Mouse (Mus musculus) midbrain, embryonic 14.5 days (tissue): ENCODE results near the gene Mtmr4. TPM values are rescaled to one million over a fixed set of nuclear protein-coding genes. Genes with fewer than 3 reads are reported as not detected.

Experiments used
- ATAC-seq: fragments of 200-750 bp; cut with Nextera tagmentation; 2 replicates; pipeline ENCODE4 v1.8.0; 2017; ENCODE audit warnings: moderate number of reproducible peaks, moderate library complexity; ENCODE audit not compliant: low FRiP score, low TSS enrichment
- DNase-seq: peaks from one replicate; pipeline ENCODE4 v3.0.0-alpha.2; 2015
- H3K27ac ChIP-seq: fragments of 300-500 bp; sonication (generic); replicated peaks from 2 replicates; pipeline ENCODE4 v1.5.1; 2014; ENCODE audit warnings: mild to moderate bottlenecking, low read depth, low read length, moderate library complexity
- H3K27me3 ChIP-seq: fragments of 300-500 bp; sonication (generic); 2 replicates; pipeline ENCODE4 v1.6.1; 2014; ENCODE audit warnings: low read length, control low read depth, mixed read lengths; ENCODE audit not compliant: control insufficient read depth, insufficient read depth
- H3K36me3 ChIP-seq: fragments of 300-500 bp; sonication (generic); 2 replicates; pipeline ENCODE4 v1.6.1; 2014; ENCODE audit warnings: low read length, control low read depth; ENCODE audit not compliant: control insufficient read depth, insufficient read depth
- H3K4me1 ChIP-seq: fragments of 300-500 bp; sonication (generic); 2 replicates; pipeline ENCODE4 v1.6.1; 2014; ENCODE audit warnings: mild to moderate bottlenecking, antibody characterized with exemption, low read length, control low read depth; ENCODE audit not compliant: control insufficient read depth, insufficient read depth
- H3K4me2 ChIP-seq: fragments of 300-500 bp; sonication (generic); 2 replicates; pipeline ENCODE4 v1.6.1; 2014; ENCODE audit warnings: mild to moderate bottlenecking, low read length, moderate library complexity
- H3K4me3 ChIP-seq: fragments of 300-500 bp; sonication (generic); replicated peaks from 2 replicates; pipeline ENCODE4 v1.5.1; 2014; ENCODE audit warnings: low read depth, low read length
- H3K9ac ChIP-seq: fragments of 300-500 bp; sonication (generic); replicated peaks from 2 replicates; pipeline ENCODE4 v1.6.1; 2014; ENCODE audit warnings: mild to moderate bottlenecking, low read length, moderate library complexity
- H3K9me3 ChIP-seq: fragments of 300-500 bp; sonication (generic); 2 replicates; pipeline ENCODE4 v1.6.1; 2016; ENCODE audit warnings: low read length, control low read depth, mixed read lengths; ENCODE audit not compliant: control insufficient read depth
- WGBS: fragments of 180-500 bp; shearing (Covaris S2); extraction: QIAGEN DNeasy Blood & Tissue Kit; methylation state at CpG from one replicate; pipeline ENCODE4 v1.1.7; 2014; 5-methylcytosine and 5-hydroxymethylcytosine counted together
- polyA plus RNA-seq: library from polyadenylated mRNA; unstranded; fragments of >200 nt; fragmentation: Nextera tagmentation; extraction: Ambion mirVana; gene quantifications from 2 replicates; pipeline ENCODE4 v1.2.1, GENCODE M21; 2014

Gene Mtmr4
- polyA plus RNA-seq, 1 experiment from 2014 or later = 75.1 TPM

DNA sequence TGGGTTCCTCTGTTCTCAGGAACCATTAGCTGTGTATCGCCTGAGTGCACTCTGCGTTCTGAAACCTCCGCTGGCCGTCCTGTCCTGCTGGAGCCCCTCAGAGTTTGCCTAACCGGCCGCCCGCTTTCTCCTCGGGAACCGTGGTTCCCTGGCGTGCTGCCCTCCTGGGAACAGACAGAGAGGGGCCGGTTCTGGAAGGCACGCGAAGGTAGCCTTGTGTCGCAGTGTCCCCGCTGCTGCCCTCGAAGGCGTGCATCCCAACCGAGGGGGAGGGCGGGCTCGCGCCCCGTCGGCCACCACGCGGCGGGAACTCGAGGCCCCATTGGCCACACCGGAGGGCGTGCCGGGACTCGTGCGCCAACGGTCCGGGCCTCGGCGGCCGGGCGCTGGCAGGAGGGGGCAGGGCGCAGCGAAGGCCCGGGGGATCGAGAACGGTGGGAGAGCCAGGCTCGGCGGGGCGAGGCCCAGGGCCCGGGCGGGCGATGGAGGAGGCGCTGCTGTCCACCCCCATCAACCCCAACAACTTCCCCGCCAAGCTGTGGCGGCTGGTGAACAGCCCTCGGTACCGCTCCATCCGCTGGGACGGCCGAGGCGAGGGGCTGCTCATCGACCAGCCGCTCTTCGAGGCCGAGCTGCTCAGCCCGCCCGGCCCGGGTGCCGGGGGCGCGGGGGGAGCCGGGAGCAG is 25.0 kb downstream of the Mtmr4 start, which contains the start of gene Hsf5:
Gene Hsf5 (plus strand): TSS at position 375 of the 685 bp plus-strand sequence.
- no peak within 1 kb of the TSS for H3K9ac ChIP-seq
- no peak within 1 kb of the TSS for H3K4me2 ChIP-seq
- no peak for DNase-seq
- peaks cover 76% of the 10 kb centered on the region for H3K36me3 ChIP-seq
- H3K9me3 ChIP-seq = no peaks in the 10 kb centered on the region
- H3K27me3 ChIP-seq = no peaks in the 10 kb centered on the region
- no peak within 1 kb of the TSS for H3K4me3 ChIP-seq
- no peak within 1 kb of the TSS for H3K27ac ChIP-seq
- ATAC-seq = no peak
- no peaks in the 10 kb centered on the region for H3K4me1 ChIP-seq
- 86% methylated on average over 58 of the region's 69 CpGs for WGBS

DNA sequence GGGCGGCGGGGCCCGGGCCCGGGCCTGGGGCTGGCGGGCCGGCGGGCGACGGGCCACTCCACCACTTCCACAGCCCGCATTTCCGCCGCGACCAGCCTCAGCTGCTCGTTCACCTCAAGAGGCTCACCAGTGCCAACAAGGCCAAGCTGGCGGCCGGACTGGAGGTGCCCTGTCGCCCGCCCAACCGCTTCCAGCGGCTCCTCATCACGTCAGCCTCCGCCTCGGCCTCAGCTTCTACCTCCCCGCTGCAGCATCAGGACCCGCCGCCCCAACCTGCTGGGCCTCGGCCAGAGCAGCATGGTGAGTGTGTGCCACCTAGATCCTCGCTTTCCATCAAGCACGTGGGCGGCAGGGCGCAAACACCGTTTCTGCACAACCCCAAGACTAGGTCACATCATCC is 25.6 kb downstream of the Mtmr4 start:
- H3K27ac ChIP-seq = no peak overlapping the region
- H3K9ac ChIP-seq = no peak overlapping the region
- DNase-seq (no peak), ATAC-seq (no peak)
- H3K4me1 ChIP-seq = no peaks in the 10 kb centered on the region
- no peak overlapping the region for H3K4me3 ChIP-seq
- WGBS = 96% methylated on average over 32 of the region's 32 CpGs
- no peaks in the 10 kb centered on the region for H3K9me3 ChIP-seq
- no peaks in the 10 kb centered on the region for H3K27me3 ChIP-seq
- peaks cover 73% of the 10 kb centered on the region for H3K36me3 ChIP-seq
- H3K4me2 ChIP-seq = no peak overlapping the region

DNA sequence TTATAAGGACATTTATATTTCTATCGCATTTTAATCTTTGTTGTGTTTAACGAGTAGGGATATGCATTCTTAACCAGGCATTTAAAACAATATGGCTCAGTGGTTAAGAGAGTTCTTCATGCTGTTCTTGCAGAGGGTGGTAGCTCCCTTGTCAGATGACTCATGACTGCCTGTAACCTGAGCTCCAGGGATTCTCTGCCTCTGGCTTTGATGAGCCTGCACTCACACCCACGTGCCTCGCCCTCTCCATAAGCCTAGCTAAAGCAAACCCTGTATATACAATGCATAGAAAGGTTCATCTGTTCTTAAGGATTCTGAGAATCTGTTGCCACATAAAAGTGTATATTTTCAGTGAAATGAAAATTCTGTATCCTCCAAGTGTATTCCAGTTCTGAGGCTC is 31.2 kb downstream of the Mtmr4 start:
- Histone ChIP-seq H3K9me3 (no peaks in the 10 kb centered on the region), H3K36me3 (peaks cover 43% of the 10 kb centered on the region), H3K9ac (no peak overlapping the region), H3K4me3 (no peak overlapping the region), H3K27me3 (no peaks in the 10 kb centered on the region), H3K27ac (no peak overlapping the region), H3K4me2 (no peak overlapping the region), H3K4me1 (no peaks in the 10 kb centered on the region)
- DNase-seq (no peak), ATAC-seq (no peak)
- 87% methylated on average over 4 of the region's 4 CpGs for WGBS

DNA sequence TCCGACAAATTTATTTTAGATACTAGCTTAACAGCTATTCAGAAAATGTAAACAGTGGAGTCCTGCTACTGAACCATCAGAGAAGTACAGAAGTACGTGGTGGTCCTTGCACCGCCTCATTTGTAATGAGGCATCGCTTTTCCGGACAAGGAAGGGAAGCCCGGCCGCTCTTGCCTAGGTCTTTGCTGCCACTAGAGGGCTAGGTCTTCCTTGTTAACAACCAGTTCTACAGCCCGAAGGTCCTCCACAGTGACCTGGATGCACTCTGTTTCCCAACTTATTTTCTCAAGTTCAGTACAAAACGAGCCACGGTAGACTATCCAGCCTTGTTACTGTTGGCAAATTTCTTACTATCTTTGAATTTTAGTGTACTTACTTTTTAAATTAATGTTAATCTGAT is 37.9 kb downstream of the Mtmr4 start:
- Histone ChIP-seq H3K4me3 (no peak overlapping the region), H3K9ac (no peak overlapping the region), H3K4me2 (no peak overlapping the region), H3K4me1 (no peaks in the 10 kb centered on the region), H3K27me3 (no peaks in the 10 kb centered on the region), H3K9me3 (no peaks in the 10 kb centered on the region), H3K36me3 (peaks cover 13% of the 10 kb centered on the region; the same call in 1 of the 2 replicates), H3K27ac (no peak overlapping the region)
- 34% methylated on average over 10 of the region's 10 CpGs for WGBS
- no peak for ATAC-seq
- peak; percentile 80 for DNase-seq

DNA sequence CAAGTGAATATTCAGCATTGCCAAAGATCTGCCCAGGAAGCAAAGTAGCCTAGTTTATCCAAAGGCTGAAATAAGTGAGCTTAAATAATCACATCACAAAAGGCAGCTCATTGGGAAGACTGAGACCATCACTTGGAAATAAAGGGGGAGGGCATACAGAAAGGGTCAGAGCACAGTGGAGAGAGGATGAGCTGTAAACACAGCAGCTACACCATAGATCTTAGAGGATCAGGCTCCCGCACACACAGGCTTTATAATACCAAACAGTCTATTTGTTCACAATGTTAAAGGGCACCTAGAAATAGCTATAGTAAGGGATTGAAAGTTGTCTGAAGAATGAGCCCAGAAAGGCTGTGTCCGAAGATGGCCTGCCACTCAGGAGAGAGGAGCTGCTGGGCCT is 46.8 kb downstream of the Mtmr4 start:
- Histone ChIP-seq H3K27me3 (no peaks in the 10 kb centered on the region), H3K4me3 (peak overlapping the region; percentile 37), H3K27ac (no peak overlapping the region), H3K4me1 (0 out of 2 replicates have a peak, but pooled peaks cover 4% of the 10 kb centered on the region), H3K9ac (peak overlapping the region; percentile 68), H3K9me3 (no peaks in the 10 kb centered on the region), H3K36me3 (peaks cover 5% of the 10 kb centered on the region; the same call in 1 of the 2 replicates), H3K4me2 (peak overlapping the region; percentile 70)
- no peak for ATAC-seq
- no peak for DNase-seq
- WGBS = 4% methylated on average over 2 of the region's 2 CpGs

DNA sequence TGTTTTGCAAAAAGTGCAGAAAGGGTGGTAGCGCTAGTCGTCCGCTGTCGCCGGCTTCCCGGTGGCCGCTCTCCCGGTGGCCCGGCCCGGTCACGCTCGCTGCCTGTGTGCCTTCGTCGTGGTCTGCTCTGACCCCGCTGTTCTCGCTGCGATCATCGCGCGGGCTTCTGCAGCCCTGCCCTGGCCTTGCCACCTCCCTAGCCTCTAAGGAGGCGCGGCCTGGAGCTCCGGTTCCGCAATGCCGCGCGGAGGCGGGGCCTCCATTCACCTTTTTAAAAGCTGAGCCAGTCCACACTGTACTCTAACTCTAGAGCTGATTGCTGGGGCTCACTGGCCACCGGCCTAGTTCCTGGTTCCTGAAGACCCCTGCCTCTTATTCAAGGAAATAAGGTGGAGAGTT is 47.2 kb downstream of the Mtmr4 start:
- no peak overlapping the region for H3K27ac ChIP-seq
- no peaks in the 10 kb centered on the region for H3K9me3 ChIP-seq
- H3K9ac ChIP-seq = peak overlapping the region; percentile 68
- peak overlapping the region; percentile 70 for H3K4me2 ChIP-seq
- H3K4me3 ChIP-seq = peak overlapping the region; percentile 37
- peaks cover 5% of the 10 kb centered on the region; the same call in 1 of the 2 replicates for H3K36me3 ChIP-seq
- ATAC-seq = no peak; the same call in 1 of the 2 replicates
- under 1% methylated on average over 29 of the region's 29 CpGs for WGBS
- 0 out of 2 replicates have a peak, but pooled peaks cover 4% of the 10 kb centered on the region for H3K4me1 ChIP-seq
- peak; percentile 64 for DNase-seq
- no peaks in the 10 kb centered on the region for H3K27me3 ChIP-seq

DNA sequence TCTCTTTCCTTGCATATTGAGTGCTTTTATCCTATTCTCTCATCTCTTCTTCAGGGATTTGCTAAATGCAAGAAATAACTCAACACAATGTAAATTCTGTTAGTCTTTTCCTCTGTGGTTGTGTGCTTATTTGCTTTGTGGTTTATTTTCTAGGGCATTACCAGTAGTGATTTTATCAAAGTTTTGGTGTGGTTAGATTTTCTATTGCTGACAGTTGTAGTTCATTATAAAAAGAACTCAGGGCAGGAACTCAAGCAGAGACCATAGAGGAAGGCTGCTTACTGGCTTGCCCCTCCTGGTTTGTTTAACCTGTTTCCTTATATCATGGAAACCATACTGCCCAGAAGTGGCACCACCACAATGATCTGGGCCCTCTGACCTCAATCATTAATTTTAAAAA is 50.9 kb downstream of the Mtmr4 start:
- no peak for ATAC-seq
- Histone ChIP-seq H3K4me2 (no peak overlapping the region), H3K4me3 (no peak overlapping the region), H3K36me3 (no peaks in the 10 kb centered on the region), H3K9ac (no peak overlapping the region), H3K4me1 (0 out of 2 replicates have a peak, but pooled peaks cover 4% of the 10 kb centered on the region), H3K27me3 (no peaks in the 10 kb centered on the region), H3K27ac (no peak overlapping the region), H3K9me3 (no peaks in the 10 kb centered on the region)
- DNase-seq = no peak

DNA sequence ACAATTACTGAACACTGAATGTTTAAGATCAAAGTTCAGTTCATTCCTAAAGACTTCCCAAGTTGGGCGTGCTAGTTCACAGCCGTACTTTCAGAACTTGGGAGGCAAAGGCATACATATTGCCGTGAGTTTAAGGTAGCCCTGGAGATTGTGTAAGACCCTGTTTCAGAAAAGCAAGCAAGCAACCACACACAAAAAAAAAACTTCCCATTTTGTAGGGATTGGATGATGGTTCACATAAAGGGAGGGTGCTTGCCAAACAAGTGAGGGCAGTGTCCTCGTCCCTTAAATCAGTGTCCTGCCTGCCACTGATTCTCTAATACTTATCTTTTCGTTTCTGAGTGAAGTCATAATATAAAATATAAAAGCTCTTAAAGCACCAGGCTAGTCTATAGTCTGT is 62.7 kb downstream of the Mtmr4 start:
- no peak overlapping the region for H3K9ac ChIP-seq
- H3K36me3 ChIP-seq = no peaks in the 10 kb centered on the region
- no peak overlapping the region for H3K27ac ChIP-seq
- H3K4me3 ChIP-seq = no peak overlapping the region
- no peak for DNase-seq
- H3K4me2 ChIP-seq = no peak overlapping the region
- 83% methylated on average over 5 of the region's 5 CpGs for WGBS
- no peaks in the 10 kb centered on the region for H3K4me1 ChIP-seq
- no peaks in the 10 kb centered on the region for H3K27me3 ChIP-seq
- ATAC-seq = no peak
- H3K9me3 ChIP-seq = no peaks in the 10 kb centered on the region

DNA sequence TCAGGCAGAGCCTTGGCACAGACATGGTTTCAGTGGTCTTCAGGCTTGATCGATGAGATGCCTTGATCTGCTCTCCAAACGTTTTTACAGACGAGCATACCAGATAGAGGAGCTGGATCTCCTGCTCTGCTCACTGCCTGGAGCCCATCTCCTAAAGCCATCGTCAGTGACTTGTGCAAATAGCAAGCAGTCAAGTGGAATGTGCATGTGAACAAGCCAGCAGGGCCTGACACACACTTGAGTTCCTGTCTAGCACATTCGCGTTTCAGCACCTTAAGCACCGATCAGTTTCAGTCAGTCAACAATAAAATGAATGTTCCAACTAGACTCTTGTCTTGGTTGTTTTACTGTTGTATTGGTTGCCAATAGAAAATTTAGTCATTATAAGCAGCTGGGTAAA is 67.3 kb downstream of the Mtmr4 start:
- no peaks in the 10 kb centered on the region for H3K9me3 ChIP-seq
- no peak overlapping the region for H3K27ac ChIP-seq
- H3K4me1 ChIP-seq = peaks cover 3% of the 10 kb centered on the region; the same call in 1 of the 2 replicates
- ATAC-seq (no peak), DNase-seq (no peak)
- peaks cover 10% of the 10 kb centered on the region for H3K27me3 ChIP-seq
- WGBS = 77% methylated on average over 7 of the region's 7 CpGs
- H3K36me3 ChIP-seq = no peaks in the 10 kb centered on the region
- no peak overlapping the region for H3K4me2 ChIP-seq
- H3K9ac ChIP-seq = no peak overlapping the region
- no peak overlapping the region for H3K4me3 ChIP-seq
